Mouse (Mus musculus): ENCODE data around the gene Vav3.

Vav3 gene

DNA sequence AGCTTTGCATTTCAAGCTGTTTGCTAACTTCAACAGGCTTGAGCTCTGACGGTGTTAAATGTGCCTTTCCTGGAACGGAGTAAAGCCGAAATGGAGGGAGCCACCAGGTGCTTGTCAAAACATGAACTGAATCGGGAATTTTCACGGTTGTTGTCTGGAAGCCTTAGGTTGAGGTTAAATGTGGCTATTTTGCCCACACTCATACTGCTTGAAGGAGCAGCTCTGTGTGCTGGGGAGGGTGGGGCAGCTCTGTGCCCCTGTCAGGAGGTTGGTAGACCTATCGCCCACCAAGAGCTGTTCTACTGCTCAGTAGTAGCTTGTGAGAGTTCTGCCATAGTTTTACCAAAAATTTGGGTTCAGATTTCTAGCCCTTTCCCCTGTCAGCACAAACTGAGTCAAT, 233.7 kb downstream of the Vav3 start:
- no peak for DNase-seq (ENCODE audit: low spot score in 2 of 2)

DNA sequence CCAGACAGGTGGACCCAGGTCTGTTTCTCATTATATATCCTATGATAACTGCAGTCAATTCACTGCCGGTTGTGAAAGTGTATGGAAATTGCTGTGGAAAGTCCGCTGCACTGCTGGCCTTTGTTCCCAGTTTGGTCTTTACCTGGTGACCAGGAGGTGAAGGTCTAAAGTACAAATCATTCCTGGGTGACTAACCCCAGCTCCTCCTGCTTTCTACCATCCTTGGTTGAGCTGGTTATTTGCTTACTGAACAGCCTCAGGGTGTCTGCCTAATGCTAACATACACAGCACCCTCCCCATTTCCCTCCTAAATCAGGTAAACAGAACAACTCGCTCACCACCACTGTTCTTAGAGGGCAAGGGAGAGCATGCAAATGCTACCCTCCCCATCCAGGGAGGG, 237.9 kb downstream of the Vav3 start:
- no peak for DNase-seq (ENCODE audit: low spot score in 2 of 2)

DNA sequence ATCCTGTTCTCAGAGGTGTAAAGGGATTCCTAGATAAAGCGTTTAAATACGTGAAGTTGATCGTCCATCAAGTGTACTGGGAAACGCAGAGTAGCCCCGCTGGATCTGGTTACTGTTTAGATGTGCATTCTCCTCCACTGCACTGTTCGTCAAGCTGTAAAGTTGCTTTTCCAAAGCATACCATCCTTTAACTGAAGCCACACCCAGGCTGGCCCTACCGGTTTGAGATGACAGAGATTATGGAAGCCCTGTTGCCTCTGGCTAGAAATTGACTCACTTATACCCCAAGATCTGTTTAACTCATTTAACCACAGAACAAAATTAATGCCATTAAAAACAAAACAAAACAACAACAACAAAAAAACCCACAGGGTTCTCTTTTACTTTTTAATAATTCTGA, 238.5 kb downstream of the Vav3 start:
- DNase-seq (ENCODE audit: low spot score in 2 of 2), result no peak

DNA sequence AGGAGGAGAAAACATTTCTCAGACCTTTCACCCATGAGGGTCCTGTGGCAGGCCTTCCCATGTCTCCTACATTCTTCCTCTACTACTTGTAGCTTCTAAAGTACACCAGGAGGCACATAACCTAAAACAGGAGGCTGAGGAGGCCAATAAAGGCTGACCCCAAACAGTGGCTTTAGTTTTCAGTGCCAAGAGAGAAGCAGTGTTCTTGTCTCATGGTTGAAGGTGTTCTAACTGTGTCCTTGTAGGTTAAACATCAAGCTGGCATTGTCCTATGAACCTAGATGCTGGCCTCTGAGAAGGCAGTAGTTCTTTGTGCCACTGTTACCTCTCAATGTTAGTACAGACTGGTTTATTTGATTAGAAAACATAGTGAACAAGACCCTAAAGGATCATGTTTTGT, 245.5 kb downstream of the Vav3 start:
- DNase-seq (ENCODE audit: low spot score in 2 of 2), result no peak

DNA sequence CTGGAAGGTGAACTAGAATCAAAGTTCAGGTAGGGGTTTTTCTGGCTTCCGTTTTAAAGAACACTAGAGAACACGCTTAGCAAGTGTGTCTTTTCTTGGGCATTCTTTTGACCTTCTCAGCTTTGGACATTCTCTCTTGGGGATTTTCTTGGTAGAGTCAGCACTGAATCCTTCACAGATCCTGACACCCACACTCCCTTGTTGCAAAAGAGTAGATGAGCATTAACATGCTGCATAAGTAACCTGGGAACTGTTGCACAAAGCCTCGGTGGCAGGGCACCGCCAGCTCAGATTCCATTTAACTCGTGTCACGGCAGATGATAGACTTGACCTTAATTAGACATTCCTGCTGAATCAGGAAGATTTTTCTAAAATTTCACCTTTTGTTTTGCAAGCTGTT, 252.5 kb downstream of the Vav3 start:
- no peak for DNase-seq (ENCODE audit: low spot score in 2 of 2)

DNA sequence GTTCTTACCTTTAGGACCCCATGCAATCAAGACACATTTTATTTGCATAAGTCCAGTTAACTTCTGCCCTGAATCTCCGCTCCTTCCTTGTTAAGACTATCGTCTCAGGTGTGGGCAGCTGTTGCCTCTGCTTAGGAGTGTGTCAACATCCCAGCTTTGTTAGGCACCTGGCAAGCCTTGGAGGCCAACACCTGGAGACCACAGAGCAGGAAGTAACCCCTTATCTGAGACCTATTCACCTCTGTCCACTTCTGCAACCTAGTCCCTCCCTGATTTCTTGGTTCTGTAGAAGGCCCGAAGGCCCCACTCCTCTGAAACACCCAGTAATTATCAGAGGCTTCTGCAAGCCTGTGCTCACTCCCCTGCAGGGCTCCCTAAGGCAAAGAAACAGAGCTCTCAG, 255.6 kb downstream of the Vav3 start:
- no peak for DNase-seq (ENCODE audit: low spot score in 2 of 2)

DNA sequence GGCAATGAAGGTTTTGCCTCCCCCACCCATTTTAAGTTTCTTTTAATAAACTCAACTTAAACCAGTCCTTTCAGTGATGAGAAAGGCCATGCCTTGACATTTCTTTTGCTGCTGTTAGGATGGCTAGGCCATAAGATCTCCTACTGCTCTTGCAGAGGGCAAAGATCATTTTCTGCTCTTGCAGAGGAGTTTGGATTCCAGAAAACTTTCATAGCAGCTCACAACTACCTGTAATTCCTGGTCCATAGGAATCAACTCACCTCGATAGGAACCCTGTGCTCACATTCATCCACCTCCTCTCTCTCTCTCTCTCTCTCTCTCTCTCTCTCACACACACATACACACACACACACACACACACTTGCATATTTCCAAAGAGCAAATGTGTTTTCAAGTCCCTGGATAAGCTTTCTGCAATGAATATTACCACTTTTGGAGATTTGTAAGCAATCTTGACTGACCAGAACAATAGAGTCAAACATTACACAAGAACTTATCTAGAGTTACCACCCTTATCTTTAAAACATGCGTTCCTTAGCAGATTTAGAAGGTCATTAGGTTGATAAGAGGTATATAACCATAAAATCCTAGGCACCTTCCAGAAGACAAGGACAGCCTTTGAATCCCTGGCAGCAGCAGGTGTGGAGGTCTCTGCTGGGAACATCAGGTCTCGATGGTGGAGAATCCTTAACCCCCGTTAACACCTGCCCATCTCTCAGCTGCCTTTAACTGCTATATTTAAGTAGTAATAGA, 260.4 kb downstream of the Vav3 start:
- no peak for DNase-seq (ENCODE audit: low spot score in 2 of 2)

DNA sequence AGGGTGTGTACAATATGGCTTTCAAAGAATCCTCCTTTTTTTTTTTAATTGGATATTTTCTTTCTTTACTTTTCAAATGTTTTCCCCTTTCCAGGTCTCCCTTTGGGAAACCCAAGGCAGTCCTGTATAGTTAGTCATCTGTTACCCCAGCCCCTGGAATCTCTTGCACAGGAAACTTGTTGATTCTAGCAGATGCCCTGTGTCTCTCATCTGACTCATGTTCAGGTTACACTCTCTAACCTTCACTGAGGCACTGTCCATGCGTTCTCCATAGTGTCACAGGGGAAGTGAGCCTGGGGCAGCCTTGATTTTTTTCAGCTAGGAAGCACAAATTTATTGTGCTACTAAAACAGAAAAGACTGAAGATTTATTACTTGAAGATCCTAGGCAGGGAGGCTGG, 262.3 kb downstream of the Vav3 start:
- DNase-seq (ENCODE audit: low spot score in 2 of 2), result no peak

DNA sequence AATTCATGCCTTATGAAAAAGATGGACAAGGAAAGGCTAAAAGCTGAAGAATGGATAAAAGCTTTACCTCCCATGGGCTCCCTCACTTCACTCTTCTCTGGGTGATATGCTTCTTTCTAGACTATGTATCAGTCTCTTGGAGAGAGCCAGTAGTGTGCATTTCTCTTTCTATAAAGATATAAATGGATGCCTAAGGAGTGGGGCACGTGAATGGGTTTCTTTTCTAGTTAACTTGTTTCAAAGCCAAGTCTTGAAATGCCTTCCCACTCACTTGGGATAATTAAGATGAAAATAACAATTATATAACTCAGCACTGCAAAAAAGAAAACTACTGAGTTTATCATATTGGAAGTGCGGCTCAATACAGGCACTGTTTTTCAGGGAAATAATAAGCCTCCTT, 265.7 kb downstream of the Vav3 start:
- no peak for DNase-seq (ENCODE audit: low spot score in 2 of 2)

DNA sequence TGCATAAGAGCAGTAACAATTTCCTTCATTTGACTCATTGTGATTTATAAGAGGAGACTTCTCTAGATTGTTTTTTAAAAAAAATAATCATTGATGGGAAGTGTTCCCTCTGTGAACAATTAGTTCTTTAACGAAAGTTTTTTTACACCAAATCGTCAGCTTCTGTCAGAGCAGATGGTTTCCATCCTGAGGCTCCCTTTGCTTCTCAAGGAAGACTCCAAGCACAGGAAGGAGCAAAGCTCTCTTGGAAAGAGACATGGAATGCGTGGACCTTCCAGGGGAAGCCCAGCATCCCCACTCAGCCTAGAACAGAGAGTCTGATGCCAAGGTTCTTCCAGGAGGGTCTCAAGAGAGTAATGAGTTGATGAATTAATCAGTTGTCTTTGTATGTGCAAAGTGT, 281.3 kb downstream of the Vav3 start:
- no peak for DNase-seq (ENCODE audit: low spot score in 2 of 2)

DNA sequence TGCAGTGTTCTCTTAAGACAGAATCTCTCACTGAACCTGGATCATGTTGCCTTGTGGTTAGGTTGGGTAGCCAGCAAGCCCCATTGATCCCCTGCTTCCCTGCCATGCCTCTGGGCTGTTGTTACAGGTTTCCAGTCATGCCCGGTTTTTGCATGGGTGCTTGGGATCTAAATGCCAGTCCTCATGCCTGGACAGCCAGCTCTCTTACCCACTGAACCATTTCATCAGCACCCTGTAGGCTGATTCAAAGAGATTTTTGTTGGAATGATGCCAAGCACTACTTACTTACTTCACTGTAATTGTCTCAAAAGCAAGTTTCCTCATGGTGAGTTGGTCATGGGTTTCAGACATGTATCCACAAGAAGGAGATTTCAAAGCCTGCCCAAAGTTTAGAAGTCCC, 281.9 kb downstream of the Vav3 start:
- no peak for DNase-seq (ENCODE audit: low spot score in 2 of 2)

DNA sequence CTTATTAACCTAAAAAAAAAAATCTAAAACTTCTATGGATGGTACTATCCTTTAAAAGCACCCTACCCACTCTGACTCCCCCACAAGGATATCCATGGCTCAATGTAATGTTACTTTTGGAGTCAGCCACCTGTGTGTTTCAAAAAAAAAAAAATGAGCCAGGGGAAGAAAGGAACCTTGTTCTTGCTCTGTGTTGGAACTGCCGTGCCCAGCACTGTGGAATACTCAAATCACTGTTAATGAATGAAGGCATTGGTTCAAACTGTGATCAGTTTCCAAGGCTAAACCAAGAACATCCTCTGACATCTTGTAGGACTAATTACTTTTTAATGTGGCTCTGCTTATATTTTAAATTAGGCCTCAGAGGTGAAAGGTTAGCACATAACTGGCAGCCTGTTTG, 282.4 kb downstream of the Vav3 start:
- DNase-seq (ENCODE audit: low spot score in 2 of 2), result no peak

DNA sequence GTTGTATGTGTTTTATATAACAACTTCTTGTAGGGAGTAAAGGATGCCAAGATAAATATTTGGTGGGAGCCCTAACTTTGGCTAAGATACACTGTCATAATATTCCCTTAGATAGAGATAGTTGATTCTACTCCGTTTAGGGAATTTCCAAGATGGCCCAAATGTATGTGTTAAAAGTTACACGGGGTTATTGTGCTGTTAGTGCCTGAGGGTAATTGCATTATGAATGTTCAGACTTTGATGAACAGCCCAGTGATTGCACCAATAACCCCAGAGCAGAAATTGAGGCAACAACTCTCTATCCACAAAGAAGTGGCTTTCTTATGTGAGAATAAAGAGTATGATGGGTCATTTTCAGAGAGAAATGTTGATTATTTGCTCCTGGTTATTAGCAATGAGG, 283.3 kb downstream of the Vav3 start:
- DNase-seq (ENCODE audit: low spot score in 2 of 2), result no peak

DNA sequence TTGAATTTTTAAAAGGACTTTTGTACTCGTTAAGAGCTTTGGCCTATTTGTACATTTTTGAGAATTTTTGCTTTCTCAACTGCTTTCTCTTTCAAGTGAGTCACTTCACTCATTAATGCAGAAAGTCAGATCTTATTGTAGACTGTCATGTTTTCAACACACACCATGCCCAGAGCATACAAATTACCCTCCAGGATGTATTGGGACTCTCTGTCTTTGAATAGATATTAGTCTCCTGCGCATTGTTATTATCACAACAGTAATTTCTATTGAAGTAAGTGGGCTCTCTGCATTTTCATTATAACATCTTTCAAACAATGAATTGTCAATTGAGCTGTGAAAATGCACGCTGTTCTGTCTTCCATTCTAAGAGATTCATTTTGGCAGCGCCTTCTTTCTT, 295.6 kb downstream of the Vav3 start:
- no peak for DNase-seq (ENCODE audit: low spot score in 2 of 2)

DNA sequence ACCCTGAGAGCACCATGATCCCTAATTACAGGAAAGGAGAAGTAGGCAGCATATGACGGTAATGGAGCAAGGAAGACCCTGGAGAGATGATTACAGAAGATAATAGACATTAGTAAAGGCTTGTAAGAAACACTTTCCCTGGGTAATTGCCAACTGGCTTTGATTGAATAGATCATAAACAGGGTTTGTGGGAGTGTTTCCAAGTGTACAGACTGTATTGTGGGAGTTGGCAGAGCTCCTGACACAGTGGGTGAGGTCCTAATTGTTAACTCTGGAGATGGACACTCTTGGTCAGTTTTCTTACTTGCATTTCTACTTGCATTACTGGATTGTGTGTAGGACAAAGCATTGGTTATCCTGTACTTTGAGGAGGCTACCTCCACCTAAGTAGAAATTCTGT, 298.9 kb downstream of the Vav3 start:
- DNase-seq (ENCODE audit: low spot score in 2 of 2), result peak in 1 of 2 experiments; percentile 31

DNA sequence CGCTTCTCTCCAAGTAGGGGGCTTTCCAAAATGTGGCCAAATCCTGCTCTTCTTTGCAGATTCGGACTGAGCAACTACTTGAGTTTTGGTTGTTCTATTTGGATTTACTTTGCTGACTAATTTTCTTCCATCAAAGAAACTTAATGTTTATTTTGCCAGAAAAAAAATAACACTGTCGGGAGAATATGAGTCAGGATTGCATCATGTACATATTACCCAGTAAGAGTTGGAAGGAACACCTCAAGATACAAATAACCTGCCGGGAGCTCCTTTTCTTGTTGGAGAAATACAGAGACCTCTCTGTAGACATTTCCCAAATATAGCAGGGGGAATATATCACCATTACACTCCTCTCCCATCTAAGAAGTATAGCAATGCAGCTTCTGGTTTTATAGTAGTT, 300.3 kb downstream of the Vav3 start:
- no peak for DNase-seq (ENCODE audit: low spot score in 2 of 2)

DNA sequence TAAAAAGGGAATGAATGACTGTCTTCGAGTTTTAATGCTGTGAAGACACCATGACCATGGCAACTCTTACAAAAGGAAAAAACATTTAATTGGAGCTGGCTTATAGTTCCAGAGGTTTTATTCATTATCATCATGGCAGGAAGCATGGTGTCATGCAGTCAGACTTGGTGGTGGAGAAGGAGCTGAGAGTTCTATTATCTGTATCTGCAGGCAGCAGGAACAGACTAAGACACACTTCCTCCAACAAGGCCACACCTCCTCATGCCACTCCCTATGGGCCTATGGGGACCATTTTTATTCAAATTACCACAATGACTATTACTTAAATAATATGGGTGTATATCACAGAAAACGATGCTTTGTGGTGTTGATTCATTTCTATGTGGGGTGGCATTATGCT, 307.8 kb downstream of the Vav3 start:
- DNase-seq (ENCODE audit: low spot score in 2 of 2), result no peak

DNA sequence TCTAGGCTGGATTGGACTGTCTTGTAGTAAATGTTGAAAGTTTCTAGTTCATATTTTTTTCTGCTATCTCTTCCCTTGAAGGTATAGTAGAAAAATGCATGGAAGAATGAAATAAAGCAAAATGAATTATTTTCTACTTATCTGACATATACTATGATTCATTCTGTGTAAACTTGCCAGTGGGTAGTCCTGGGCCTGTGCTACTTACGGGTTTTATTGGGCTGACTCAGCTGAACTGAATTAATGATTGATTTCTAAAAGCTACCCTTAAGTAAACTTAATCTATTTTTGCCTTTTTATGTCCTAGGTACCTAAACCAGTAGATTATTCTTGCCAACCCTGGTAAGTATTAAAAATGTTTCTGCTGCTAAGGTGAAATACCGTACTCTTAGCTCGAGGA, 311.0 kb downstream of the Vav3 start:
- no peak for DNase-seq (ENCODE audit: low spot score in 2 of 2)

DNA sequence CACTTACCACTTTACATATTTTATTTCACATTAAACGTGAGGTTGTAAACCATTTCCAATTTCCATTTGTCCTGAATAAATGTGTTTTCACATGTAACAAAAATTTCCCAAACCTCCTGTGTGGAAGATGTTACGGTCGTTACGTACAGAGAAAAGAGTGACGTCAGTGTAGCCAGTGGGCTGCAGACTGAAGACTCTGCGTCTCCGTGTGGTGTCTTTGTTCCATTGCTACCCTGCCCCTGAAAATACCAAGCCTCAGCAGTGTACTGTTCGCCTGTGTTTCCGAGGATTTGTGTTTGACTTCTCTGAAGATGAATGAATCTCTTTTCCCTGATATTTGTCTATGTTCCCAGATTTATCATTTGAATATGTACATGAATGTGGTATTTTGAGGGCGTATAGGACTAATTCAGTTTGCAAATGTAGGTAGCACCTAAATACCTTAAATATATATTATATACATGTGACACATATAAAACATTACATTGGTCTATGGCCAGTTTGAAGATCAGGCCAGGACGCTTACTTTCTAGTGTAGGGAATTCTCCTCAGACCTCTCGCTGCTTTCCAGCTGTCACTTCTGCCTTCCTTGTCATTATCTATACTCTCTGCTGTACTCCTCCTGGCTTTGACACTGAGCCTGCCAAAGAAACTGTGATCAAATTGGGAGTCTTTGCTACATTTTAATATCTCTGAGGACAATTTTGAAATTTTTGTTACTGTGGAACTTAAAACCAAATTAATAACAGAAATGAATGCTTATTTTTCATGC, 312.6 kb downstream of the Vav3 start:
- DNase-seq (ENCODE audit: low spot score in 2 of 2), result peak in 1 of 2 experiments; percentile 4

DNA sequence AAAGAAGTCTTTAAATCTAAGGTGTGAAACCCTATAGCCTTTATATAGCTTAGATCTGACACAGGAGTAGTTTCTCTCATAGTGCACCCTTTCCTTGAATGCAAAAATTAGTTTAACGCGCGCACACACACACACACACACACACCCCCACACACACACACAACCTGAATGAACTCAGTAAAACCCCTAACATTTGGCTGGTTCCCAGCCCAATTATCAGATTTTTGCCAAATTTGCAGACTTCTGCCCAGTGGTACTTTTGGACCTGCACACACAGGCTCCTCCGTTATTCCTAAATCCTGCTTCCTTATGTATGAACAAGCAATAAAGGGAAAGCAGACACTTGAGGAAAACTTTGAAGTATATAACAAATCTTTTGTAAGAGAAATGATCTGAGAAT, 313.9 kb downstream of the Vav3 start:
- DNase-seq (ENCODE audit: low spot score in 2 of 2), result peak in 1 of 2 experiments; percentile 14

DNA sequence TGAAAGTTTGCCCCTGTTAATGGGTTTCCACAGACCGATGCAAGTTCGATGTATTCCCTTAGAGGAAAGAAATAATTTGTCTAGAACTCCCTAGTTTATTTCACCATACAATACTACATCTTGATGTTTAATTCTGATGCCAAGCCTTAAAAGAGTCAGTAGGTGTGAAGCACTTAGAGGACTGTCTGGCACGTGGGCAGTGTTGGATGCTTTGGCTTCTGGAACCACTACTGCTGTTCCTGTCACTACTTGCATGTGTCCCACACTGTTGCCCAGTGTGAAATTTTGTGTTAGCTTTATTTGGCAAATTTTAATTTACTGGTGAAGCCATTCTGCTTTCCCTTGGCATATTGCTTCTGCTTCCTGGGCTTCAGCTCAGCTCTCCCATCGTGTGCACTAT, 331.3 kb downstream of the Vav3 start:
- no peak for DNase-seq (ENCODE audit: low spot score in 2 of 2)

DNA sequence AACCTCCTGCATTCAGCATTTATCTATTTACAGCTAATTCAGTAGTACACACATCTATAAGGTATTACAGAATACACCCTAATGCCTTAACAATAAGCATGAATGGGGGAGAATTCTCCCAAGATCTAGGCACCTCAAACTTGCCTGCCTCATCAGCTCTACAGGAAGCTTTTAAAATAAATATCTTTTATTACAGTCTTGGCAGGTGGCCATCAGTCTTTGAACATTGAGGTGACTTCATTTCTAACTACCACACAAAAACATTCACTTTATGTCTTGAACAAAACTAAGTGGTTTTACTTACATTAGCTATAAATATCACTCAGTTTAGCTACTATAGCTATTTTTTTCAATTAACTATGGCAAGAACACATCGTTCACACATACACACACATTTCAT, 332.5 kb downstream of the Vav3 start:
- DNase-seq (ENCODE audit: low spot score in 2 of 2), result no peak

DNA sequence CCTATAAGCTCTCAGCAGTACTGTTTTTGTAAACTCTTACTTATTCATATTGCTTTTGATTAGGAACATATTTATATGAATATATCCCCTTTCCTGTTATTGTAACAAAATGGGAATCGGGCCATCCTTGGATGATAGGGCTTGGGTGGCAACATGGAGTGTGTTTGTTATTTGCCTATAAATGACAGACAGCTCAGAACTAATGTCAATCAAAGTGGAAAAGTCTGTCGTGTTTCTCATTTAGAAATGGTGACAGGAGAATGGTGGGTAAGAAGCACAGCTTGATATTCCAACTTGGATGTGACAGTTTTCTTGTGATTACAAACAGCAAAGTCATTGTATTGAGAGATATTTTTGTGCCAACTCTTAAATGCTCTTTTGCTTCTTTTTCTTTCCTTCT, 339.8 kb downstream of the Vav3 start:
- DNase-seq (ENCODE audit: low spot score in 2 of 2), result no peak

DNA sequence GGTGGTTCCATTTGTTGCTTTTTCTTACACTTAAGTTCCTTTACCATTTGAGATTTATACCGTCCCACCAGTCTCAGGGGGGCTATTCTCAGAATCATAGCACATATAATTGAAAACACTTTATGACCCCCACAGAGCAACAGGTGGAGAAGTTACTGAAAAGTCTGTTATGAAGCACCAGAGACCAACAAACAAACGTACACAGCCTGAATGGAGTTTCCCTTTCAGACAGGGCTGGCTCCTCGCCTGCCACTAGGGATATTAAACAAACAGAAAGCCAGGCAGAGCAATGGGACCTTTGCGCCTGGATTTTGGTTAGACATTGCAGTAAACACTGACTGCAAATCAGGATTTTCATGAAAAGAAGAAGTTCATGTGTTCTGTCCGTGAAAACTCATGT, 341.4 kb downstream of the Vav3 start:
- DNase-seq (ENCODE audit: low spot score in 2 of 2), result no peak
